Mouse (Mus musculus) kidney, adult 18-20 months (tissue): Measurements from ENCODE around the gene Gpn2.

Source experiments
- DNase-seq: peaks from one replicate; pipeline ENCODE4 v3.0.0; 2021

Gene Gpn2

DNA sequence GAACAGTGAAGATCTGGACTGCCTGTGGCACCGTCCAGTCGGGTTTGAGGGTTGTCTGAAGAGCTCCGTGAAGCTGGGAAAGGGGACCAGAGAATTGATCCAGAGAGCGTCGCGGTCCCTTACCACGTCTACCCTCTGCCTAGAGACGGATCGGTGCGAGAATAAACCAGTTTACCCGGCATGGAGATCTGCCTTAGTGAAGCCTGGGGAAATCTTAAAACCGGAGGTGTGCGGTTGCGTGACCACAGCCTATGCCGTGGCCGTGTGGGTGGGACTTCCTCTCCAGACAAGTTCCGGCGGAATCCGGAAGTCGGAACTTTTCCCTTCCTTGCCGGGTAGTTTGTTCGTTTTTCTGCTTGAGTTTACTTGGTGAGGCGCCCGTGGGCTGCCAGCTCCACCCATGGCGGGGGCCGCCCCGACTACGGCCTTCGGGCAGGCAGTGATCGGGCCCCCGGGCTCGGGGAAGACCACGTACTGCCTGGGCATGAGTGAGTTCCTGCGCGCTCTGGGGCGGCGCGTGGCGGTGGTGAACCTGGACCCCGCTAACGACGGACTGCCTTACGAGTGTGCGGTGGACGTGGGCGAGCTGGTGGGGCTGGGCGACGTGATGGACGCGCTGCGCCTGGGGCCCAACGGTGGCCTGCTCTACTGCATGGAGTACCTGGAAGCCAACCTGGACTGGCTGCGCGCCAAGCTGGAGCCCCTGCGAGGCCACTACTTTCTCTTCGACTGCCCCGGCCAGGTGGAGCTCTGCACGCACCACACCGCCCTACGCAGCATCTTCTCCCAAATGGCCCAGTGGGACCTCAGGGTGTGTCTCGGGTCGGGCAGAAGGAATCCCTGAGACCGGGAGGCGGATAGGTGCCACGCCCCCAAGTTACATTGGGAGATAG lies at the start of gene Gpn2:
Gene Gpn2, plus strand, starts transcription at position 304 of the 893 bp plus-strand sequence.
- DNase-seq, result peak; percentile 81

DNA sequence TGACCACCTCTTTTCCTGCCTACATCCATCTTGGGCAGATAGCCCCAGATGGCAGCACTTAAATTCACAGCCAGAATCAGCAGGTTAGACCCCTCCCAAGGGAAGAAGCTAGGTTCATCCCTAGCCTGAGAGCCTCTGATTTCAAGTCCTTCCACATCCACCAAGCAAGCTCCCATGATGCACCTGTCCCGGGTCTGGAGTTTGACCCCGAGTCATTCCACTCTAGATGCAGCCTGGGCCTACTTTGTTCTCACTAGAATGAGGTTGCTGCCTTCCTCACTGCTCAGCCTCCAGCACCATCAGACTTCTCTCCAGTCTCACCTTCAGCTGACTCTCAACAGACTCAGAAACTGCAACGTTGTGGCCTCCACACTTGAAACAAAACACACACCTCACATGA lies 48.1 kb upstream of the Gpn2 start:
- DNase-seq, result peak; percentile 46

DNA sequence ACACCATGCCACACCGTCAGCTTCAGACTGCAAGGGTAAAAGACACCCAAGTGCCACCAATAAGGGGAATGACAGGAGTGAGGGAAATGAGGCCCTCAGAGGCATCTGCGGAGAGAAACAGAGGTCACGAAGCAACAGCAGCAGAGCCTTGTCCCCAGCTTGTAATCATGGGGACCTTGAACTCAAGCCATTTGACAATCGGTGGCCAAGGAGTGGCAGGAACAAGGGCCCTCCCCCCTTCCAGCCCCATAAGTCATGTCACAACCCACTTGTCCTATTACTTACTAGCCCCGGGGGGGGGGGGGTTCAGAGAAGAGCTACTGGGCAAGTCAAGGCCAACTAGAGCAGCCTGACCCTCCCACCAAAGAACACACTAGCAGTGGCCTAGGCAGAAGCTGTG lies 47.5 kb upstream of the Gpn2 start:
- DNase-seq, result no peak

DNA sequence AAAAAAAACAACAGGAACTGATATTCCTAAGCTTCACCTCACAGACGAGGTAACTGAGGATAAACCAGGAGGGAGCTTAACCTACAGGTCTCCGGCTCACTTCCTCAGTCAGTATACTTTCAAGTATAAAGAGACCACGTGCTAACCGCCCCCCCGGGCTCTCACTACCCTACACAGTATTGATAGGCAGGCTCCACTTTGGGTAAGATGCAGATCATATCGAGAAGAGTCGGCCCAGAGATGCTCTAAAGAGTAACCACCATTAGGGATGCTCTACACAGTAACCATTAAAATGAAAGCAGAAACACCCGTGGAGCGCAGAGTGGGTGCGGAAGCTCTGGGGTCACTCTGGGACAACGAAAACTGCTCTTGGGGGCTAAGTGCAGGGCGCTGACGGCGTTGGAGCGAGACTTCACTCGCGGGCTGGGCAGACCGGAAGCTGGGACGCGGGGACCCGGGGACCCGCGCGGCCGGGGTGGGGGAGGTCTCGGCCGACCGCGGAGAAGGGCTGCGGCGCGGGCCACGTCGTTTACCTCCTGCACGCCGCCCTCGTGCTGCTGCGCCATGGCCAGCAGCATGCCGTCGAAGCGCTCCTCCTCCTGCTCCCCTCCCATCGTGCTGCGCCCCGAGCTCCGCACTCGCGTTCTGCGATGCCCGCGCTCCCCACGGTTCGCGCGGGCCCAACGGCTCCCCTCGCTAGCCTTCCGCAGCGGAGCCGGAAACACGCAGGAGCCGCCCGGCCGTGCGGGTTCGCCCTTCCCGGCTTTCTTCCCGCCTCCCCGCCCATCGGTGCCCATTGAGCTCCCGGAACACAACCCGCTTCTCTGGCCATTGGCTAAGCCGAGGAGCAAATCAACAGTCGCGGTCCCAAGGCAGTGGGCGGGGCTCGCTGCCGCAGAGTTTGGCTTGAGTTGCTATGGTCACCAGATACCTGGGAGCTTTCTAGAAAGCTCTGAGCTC lies 38.6 kb upstream of the Gpn2 start, which contains the start of gene Nudc:
Gene Nudc, minus strand, starts transcription at position 725 of the 960 bp plus-strand sequence.
- DNase-seq, result peak; percentile 95

DNA sequence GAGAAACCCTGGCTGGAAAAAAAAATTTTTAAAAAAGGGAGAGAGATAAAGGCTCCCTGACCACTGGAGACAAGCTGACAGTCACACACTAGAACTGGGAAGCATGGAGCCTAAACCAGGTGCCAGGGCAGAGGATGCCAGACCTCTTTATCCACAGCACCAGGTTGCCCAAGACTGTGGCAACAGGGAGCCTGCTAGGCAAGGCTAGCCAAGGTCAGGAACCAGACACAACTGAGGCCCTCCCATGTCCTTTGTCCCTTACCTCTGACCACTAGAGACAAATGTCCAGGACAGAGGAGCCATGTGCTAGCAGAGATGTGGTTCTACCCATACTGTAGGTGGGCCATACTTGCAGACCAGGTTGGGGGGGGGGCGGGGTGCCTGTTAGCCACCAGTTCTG lies 32.1 kb upstream of the Gpn2 start:
- no peak for DNase-seq

DNA sequence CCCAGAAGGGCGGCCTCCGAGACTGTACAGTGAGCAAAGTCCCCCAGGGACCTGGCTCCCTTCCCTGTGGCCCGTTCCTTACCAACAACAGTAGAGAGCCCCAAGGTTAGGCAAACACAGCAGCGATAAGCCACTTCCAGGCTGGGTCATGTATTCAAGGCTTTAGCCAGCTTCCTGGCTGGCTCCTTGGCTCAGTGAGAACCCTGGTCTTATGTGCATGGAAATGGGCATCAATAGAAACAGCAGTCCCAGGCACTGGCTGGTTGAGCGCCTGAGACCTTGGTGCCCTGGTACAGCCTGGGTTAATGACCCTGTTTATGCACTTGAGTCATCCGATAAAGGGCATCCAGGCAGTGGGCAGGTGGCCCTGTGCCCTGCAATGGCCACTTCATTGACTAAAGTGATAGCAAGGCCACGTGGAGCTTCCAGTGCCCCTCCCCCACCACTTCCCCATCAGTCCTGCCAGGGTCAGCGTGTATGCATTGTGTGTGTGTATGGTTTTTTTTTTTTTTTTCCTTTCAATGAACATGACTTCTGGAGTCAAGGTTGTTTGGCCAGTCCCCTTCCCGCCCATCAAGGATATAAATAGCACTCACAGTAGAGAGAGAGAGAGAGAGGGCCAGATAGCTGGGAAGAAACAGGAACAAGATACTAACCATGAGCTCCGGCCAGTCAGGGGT lies 31.3 kb upstream of the Gpn2 start, which contains the start of gene Nr0b2:
Gene Nr0b2, plus strand, starts transcription at position 609 of the 680 bp plus-strand sequence.
- peak; percentile 36 for DNase-seq

DNA sequence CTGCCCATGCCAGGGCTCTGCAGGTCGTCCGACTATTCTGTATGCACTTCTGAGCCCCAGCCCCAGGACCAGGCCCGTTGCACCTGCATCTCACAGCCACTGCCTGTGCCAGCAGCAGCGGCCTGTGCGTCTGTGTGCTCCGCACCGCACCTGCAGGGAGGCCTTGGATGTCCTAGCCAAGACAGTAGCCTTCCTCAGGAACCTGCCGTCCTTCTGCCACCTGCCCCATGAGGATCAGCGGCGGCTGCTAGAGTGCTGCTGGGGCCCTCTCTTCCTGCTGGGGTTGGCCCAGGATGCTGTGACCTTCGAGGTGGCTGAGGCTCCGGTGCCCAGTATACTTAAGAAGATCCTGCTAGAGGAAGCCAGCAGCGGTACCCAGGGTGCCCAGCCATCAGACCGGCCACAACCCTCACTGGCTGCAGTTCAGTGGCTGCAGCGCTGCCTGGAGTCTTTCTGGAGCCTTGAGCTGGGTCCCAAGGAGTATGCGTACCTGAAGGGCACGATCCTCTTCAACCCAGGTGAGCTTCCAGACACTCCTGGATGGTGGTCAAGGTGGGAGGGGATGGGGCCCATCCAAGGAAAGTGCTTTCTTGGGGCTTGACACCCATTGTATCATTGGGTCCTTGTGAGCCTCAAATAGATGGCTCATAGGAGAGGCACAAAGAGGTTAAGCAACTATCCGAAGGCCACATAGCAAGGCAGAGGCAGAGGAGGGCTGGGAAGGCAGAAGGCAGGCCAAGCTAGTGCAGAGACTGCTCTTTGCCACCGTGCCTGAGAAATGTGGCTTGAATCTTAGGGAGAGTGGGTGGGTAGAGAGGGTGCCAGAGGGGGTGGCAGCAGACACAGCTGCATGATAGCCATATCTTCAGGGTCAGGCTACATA lies 30.5 kb upstream of the Gpn2 start:
- DNase-seq, result peak; percentile 27

DNA sequence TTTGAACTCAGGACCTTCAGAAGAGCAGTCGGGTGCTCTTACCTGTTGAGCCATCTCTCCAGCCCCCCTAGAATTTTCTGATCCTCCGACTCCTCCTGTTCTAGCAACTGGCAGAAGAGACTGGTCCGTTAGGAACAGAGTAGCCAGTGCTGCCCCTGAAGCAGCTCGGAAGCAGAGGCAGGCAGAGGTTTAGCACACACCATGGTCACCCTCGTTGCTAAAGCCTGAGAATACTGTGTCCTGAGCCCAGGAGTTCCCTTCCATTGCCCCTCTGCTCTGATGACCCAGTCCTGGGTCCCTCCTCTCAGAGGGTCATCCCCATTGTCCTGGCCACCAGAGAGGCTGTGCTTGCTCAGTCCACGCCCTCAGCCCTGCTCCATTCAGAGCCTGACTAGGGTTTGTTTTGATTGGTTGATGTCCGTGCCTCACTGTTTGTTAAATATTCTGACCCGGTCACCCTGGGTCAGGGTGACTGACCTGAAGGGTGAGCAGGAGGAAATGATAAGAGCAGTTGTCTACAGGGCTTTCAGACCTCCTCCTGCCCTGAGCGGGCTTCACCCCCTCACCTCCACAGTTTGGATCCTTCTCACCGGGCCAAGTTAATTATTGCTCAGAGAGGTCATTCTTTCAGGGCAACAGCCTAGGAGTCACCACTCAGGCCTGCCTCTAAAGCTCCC lies 27.0 kb upstream of the Gpn2 start:
- peak; percentile 69 for DNase-seq

DNA sequence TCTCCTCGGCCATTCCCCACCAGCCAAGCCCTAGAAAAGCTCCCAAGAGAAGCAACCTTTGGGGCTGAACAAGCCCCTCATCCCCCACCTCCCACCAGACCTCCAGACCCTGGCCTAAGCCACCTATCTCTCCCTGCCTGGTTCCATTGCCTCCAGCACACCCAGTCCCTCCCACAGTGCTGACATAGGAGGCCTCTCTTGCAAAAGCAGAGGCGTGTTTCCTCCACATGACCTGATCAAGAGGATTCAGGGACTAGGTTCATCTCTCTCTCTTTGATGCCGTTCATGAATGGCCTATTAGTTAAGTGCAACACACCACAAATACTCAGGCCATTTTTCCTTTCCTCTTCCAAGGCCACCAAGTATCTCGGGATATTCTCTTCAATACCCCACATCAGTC lies 24.3 kb upstream of the Gpn2 start:
- DNase-seq, result no peak

DNA sequence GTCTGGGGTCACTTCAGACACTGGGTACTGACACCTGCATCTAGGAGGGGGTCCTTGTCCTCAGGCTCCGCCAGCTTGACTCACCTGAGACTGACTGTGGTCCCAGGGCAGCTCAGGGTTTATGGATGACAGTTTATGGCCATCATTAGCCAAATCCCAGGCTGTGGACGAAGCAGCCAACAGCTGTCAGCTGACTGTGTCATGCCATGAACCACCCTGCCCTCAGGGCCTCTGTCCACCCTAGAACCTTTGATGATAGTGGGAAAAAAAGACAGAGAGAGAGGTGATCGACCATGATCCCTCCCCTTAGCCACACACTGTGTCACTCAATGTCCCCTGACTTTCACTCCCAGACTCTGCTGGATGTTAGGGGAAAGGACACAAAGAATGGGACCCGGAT lies 22.5 kb upstream of the Gpn2 start:
- DNase-seq, result no peak

DNA sequence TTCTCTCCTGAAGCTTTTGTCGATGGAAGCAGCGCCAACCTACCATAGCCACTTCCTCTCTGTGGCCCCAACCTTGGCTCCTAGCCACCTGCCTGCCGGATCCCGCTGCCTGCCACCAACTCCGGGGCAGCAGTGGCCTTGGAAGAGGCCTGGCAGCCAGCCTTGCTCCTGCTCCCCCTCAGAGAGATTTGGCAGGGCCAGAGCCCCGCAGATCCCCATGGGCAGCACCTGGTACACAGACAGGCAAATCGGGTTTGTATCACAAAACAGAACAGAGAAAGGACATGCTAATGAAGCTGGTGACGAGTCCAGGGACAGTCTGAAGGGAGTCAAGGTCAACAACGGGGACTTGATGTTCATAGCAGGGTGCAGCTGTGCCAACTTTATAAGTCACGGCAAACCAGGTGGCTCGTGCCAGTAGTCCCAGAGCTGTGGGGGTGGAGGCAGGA lies 21.0 kb upstream of the Gpn2 start:
- DNase-seq, result peak; percentile 84

DNA sequence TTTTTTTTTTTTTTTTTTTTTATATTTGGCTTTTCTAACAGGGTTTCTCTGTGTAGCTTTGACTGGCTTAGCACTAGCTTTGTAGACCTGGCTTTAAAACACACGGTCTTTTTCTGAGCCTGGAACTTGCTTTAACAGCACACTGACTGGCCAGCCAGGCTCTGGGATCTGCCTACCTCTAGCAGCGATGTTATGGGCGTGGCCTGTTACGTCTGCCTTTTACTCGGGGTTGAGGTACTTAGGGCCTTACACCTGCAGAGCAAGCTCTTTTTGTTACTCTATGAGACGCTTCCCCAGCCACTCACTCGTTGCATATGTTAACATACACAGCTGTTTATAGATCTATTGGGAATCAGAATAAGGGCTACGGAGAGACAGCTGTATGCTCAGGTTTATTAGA lies 16.9 kb upstream of the Gpn2 start:
- no peak for DNase-seq

DNA sequence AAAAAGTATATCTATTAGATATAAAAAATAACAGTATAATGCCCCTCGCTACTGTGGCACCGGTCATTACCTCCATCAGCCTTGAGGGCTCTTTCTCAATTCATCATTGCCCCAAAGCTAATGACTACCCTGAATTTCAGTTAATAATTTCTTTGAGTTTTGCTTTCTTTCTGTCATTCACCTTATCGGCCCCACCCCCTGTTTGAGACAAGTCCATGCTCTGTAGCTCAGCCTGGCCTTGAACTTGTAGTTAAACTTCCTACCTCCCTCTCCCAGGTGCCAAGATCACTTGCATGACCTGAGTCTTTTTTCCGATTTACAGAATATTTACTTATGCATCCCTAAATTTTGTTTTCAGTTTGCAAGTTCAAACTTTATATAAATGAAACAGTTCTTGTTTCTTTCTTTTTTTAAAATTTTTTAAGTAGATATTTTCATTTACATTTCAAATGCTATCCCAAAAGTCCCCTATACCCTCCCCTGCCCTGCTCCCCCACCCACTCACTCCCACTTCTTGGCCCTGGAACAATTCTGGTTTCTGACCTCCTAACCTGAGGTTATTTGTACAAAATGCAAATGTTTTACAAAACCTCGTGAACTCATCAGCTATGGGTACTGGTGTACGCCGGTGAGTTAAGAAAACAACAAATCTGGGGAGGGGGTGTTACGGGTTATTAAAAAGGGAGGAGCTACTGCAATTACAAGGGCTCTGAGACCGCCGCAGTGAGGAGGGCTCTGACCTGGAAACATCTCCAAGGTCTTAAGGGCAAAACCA lies 14.7 kb upstream of the Gpn2 start:
- no peak for DNase-seq

DNA sequence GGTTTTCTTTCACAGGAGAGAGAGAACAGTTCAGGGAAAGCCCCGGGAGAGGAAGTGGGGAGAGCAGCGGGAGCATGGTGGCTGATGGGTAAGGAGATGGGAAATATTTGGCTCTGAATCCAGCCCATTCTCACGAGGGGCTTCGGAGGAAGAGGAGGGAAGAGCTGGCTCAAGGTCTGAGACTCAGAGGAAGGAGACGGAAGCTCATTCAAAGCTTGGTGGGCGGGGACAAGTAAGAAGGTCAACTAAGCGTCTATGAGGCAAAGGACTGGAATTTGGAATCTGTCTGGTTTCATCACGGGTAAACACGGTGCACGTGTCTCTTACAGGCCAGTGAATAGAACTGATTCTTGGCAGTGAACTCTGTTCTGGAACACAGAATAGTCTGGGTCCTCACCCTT lies 14.1 kb upstream of the Gpn2 start:
- peak; percentile 76 for DNase-seq

DNA sequence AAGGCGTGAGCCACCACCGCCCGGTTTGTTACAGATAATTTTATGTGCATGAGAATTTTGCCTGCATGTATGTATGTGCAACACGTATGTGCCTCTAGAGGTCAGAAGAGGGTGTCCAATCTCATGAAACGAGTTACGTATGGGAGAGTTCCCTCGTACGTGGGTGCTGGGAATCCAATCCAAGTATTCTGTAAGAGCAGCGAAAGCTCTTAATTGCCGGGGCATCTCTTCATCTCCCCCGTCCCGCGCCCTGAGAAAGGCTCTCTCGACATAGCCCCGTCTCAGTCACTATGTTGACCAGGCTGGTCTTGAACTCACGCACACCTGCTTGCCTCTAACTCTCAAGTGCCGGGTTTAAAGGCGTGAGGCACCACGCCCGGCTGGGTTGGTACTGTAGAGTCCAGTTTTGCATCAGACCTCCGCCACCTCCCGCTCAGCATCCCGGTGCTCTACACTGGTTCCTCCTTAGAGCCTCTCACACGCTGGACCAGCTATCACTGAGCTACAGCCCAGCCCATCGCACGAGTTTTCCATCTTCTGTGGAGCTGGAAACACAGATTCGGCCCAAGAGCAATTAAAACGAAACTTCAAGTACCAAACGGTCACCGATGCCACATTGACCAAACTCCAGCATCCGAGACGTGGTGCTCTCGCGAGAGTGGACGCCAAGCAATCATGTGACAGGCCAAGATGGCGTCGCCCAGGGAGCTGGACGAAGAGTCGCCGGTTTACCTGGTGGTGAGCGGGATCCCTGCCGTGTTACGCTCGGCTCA lies 9.9 kb upstream of the Gpn2 start, which contains the start of gene Gpatch3:
Gene Gpatch3, plus strand, starts transcription at position 676 of the 773 bp plus-strand sequence.
- DNase-seq, result peak; percentile 96

DNA sequence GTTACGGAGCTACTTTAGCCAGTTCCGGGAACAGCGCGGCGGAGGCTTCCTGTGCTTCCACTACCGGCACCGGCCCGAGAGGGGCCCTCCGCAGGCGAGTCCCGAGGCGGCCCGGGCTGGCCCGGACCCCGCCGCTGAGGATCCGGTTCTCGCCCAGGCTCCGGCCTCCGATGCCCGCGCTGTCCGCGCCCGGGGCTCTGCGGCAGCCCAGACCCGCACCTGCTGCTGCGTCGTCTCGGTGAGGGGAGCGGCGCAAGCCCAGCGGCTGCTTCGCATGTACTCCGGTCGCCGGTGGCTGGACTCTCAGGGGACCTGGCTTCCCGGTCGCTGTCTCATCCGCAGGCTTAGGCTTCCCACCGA lies 9.3 kb upstream of the Gpn2 start:
- no peak for DNase-seq

DNA sequence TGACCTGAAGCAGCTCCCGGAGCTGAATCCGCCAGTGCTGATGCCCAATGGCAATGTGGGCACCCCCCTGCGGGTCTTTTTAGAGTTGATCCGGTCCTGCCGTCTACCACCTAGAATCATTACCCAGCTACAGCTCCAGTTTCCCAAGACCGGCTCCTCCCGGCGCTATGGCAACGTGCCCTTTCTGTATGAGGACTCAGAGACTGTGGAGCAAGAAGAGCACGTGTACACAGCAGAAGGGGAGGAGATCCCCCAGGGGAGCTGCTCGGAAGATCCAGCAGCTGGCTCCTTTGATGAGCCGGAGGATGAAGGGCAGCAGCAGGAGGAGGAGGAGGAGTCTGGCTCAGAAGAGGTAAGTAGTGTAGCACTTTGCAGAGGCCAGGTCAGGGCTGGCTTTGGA lies 6.2 kb upstream of the Gpn2 start:
- DNase-seq, result no peak

DNA sequence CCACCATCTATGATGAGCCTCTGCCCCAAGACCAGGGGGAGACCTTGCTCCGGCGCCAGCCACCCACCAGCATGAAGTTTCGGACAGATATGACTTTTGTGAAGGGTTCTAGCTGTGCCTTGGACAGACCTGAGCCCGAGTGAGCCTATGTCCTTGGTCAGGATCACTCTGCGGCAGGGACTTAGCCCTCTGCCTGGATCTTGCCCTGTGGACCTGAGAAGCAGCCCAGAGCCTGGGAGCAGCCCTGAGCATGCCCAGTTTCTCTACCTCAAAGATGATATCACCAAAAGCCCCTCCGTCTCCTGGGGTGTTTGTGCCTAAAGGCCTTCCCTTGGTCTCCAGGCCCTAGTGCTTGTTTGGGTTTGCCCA lies 488 bp upstream of the Gpn2 start:
- no peak for DNase-seq

DNA sequence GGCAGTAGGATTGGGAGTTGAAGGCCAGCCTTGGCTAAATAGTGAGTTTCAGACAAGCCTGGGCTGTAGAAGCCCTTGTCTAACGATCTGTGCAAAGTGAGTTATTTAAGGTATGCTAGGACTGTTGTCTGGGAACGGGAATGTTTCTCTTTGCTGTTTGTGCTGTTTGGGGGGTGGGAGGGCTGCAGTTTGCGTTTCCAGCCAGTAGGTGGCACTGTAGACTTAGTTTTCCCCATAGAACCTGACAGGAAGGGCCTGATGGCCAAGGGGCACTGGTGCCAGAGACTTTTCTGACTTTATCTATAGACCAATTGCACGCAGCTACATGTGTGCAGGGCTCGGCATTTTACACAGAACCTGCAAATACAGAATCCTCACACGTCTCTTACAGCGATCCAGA lies 8.4 kb downstream of the Gpn2 start:
- DNase-seq, result peak; percentile 84

DNA sequence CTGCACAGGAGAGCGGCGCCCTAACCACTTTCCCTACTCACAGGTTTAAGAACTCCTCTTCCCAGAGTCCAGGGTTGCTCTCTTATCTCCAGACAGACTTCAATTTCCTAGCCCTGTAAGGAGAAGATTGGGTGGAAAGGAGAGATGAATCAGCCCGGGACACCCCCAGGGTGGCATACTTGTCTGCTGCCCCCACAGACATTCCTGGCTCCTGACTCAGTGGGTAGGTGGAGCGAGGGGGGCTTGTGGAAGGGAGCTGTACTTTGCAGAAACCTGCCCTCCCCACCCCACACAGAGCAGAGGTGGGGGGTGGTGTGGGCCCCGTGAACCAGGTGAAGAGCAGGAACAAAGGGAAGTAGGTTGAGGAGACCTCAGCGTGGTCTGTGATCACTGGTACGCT lies 11.4 kb downstream of the Gpn2 start:
- DNase-seq, result no peak
